Mouse (Mus musculus) midbrain, embryonic 15.5 days (tissue): ENCODE data around the gene Zfp949. TPM values are rescaled to one million over a fixed set of nuclear protein-coding genes. Genes with fewer than 3 reads are reported as not detected.

Experiments used
- ATAC-seq: fragments of 200-750 bp; cut with Nextera tagmentation; replicated peaks from 2 replicates; pipeline ENCODE4 v1.8.0; 2017; ENCODE audit warnings: moderate TSS enrichment
- H3K27ac ChIP-seq: fragments of 300-500 bp; sonication (generic); 2 replicates; pipeline ENCODE4 v1.5.1; 2015; ENCODE audit warnings: mild to moderate bottlenecking, inconsistent platforms
- H3K27me3 ChIP-seq: fragments of 300-500 bp; sonication (generic); replicated peaks from 2 replicates; pipeline ENCODE4 v1.6.1; 2015; ENCODE audit warnings: inconsistent platforms
- H3K36me3 ChIP-seq: fragments of 300-500 bp; sonication (generic); replicated peaks from 2 replicates; pipeline ENCODE4 v1.6.1; 2015; ENCODE audit warnings: inconsistent platforms
- H3K4me1 ChIP-seq: fragments of 300-500 bp; sonication (generic); 2 replicates; pipeline ENCODE4 v1.6.1; 2015; ENCODE audit warnings: inconsistent platforms
- H3K4me2 ChIP-seq: fragments of 300-500 bp; sonication (generic); 2 replicates; pipeline ENCODE4 v1.6.1; 2015; ENCODE audit warnings: inconsistent platforms, mild to moderate bottlenecking, moderate library complexity
- H3K4me3 ChIP-seq: fragments of 300-500 bp; sonication (generic); 2 replicates; pipeline ENCODE4 v1.5.1; 2015; ENCODE audit warnings: mild to moderate bottlenecking, inconsistent platforms
- H3K9ac ChIP-seq: fragments of 300-500 bp; sonication (generic); 2 replicates; pipeline ENCODE4 v1.6.1; 2015; ENCODE audit warnings: mild to moderate bottlenecking, inconsistent platforms
- H3K9me3 ChIP-seq: fragments of 300-500 bp; sonication (generic); 2 replicates; pipeline ENCODE4 v1.6.1; 2016; ENCODE audit warnings: inconsistent platforms
- WGBS: fragments of 180-500 bp; shearing (Covaris S2); methylation state at CpG from one replicate; pipeline ENCODE4 v1.1.7; 2015; ENCODE audit warnings: mixed read lengths; 5-methylcytosine and 5-hydroxymethylcytosine counted together
- polyA plus RNA-seq: library from polyadenylated mRNA; unstranded; fragments of >200 nt; fragmentation: Nextera tagmentation; extraction: Ambion mirVana; gene quantifications from 2 replicates; pipeline ENCODE4 v1.2.1, GENCODE M21; 2015

Zfp949 gene
- polyA plus RNA-seq, 1 experiment from 2014 or later = 22.2 TPM

DNA sequence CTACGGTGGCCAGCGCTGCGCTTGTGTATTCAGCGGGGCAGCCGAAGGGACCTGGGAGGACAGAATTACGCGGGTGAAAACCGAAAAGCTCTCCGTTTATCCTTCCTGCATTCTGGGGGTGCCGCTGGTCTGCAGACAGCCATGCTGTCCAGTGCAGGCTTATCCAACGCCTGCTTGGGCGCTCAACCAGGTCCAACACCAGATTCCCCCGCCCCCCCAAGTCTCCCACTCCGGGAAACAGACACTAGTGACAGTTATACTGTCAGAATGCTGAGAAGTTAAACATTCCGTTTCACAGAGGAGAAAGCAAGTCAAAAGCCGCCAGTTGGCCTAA, 24.5 kb upstream of the Zfp949 start:
- H3K4me3 ChIP-seq = peak overlapping the region; percentile 60
- peaks cover 27% of the 10 kb centered on the region for H3K4me1 ChIP-seq
- H3K4me2 ChIP-seq = peak overlapping the region; percentile 89
- 0 out of 2 replicates have a peak, but pooled peaks cover 7% of the 10 kb centered on the region for H3K36me3 ChIP-seq
- no peaks in the 10 kb centered on the region for H3K27me3 ChIP-seq
- ATAC-seq = no peak; the same call in 1 of the 2 replicates
- H3K9me3 ChIP-seq = no peaks in the 10 kb centered on the region
- H3K9ac ChIP-seq = peak overlapping the region; percentile 43
- under 1% methylated on average over 16 of the region's 16 CpGs for WGBS
- H3K27ac ChIP-seq = peak overlapping the region; percentile 90

DNA sequence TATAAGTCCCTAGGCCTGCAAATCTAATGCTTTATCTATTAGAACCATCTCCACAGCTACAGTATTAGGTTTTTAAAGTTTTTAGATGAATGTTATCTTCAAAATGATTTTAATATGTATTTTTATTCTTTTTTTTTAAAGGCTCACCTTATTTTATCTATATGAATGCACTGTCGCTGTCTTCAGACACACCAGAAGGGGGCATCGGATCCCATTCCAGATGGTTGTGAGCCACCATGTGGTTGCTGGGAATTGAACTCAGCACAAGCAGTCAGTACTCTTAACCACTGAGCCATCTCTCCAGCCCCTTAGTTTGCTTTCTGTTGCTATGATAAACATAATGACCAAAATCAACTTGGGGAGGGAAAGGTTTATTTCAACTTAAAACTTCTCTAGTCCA, 23.5 kb upstream of the Zfp949 start:
- no peak overlapping the region for H3K27ac ChIP-seq
- H3K4me2 ChIP-seq = no peak overlapping the region
- ATAC-seq = no peak
- no peaks in the 10 kb centered on the region for H3K9me3 ChIP-seq
- H3K9ac ChIP-seq = no peak overlapping the region
- no peak overlapping the region for H3K4me3 ChIP-seq
- no peaks in the 10 kb centered on the region for H3K27me3 ChIP-seq
- peaks cover 21% of the 10 kb centered on the region for H3K4me1 ChIP-seq
- 94% methylated on average over 2 of the region's 2 CpGs for WGBS
- 0 out of 2 replicates have a peak, but pooled peaks cover 7% of the 10 kb centered on the region for H3K36me3 ChIP-seq

DNA sequence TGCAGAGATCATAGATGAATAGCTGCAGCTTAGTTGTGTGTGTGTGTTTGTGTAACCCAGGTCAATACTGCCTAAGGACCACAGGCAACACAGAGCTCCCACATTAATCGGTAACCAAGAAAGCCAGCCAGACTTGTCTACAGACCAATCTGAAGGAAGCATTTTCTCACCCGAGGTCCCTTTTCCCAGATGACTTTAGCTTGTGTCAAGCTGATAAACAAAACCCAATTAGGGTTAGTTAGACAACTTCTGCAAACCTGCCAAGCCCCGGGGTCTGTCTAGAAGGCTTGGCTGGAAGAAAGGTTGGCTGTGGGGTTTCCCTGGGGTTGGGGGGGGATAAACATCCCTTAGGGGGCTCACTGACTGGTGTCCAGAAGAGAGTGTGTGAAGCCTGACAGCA, 23.0 kb upstream of the Zfp949 start:
- no peak overlapping the region for H3K4me2 ChIP-seq
- H3K27ac ChIP-seq = no peak overlapping the region
- H3K4me3 ChIP-seq = no peak overlapping the region
- H3K9me3 ChIP-seq = no peaks in the 10 kb centered on the region
- no peak for ATAC-seq
- H3K4me1 ChIP-seq = peaks cover 18% of the 10 kb centered on the region
- H3K9ac ChIP-seq = no peak overlapping the region
- 81% methylated on average over 3 of the region's 3 CpGs for WGBS
- no peaks in the 10 kb centered on the region for H3K27me3 ChIP-seq
- H3K36me3 ChIP-seq = 0 out of 2 replicates have a peak, but pooled peaks cover 7% of the 10 kb centered on the region

DNA sequence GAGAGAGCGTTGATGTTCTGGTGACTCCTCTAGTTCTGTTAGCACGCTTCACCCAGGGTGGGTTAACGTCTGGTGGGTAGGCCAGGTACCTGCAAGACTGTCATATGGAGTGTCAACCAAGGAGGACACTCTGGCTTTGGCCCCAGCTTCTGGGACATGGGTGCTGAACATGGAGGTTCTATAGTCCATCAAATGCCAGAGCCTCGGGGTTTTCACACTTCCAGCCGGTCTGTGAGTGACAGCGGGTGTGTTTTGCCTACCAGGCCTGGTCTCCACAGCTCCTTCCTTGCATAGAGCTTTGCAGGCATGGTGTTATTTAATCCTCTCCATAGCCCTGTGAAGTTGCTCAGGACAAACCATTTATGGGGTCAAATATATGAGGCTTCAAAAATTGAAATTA, 22.5 kb upstream of the Zfp949 start:
- H3K9ac ChIP-seq = no peak overlapping the region
- ATAC-seq = no peak
- H3K4me2 ChIP-seq = no peak overlapping the region
- WGBS = 87% methylated on average over 6 of the region's 6 CpGs
- no peaks in the 10 kb centered on the region for H3K9me3 ChIP-seq
- H3K4me1 ChIP-seq = peaks cover 12% of the 10 kb centered on the region
- no peak overlapping the region for H3K27ac ChIP-seq
- H3K27me3 ChIP-seq = no peaks in the 10 kb centered on the region
- 0 out of 2 replicates have a peak, but pooled peaks cover 5% of the 10 kb centered on the region for H3K36me3 ChIP-seq
- H3K4me3 ChIP-seq = no peak overlapping the region

DNA sequence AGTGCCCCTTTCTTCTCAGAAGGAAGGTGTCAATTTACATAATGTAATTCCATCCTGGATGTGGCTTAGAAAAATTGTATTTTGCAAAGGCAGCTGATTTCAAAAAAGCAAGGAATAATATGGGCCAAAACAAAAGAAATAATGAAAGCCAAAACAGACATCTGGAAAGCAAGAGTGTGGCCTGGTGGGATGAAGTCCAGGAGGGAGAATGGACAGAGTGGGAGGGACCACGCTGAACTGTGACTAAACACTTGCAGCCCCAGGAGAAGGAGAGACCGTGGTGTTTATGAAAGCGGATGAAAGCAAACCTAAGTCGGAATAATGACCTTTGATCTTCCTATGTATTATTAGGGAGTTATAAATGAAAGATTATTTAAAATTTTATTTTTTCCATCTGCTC, 19.9 kb upstream of the Zfp949 start:
- Histone ChIP-seq H3K4me3 (no peak overlapping the region), H3K36me3 (no peaks in the 10 kb centered on the region), H3K4me2 (no peak overlapping the region), H3K9me3 (no peaks in the 10 kb centered on the region), H3K9ac (no peak overlapping the region), H3K27ac (no peak overlapping the region), H3K4me1 (peaks cover 3% of the 10 kb centered on the region; the same call in 1 of the 2 replicates), H3K27me3 (no peaks in the 10 kb centered on the region)
- WGBS = 86% methylated on average over 4 of the region's 4 CpGs
- no peak for ATAC-seq

DNA sequence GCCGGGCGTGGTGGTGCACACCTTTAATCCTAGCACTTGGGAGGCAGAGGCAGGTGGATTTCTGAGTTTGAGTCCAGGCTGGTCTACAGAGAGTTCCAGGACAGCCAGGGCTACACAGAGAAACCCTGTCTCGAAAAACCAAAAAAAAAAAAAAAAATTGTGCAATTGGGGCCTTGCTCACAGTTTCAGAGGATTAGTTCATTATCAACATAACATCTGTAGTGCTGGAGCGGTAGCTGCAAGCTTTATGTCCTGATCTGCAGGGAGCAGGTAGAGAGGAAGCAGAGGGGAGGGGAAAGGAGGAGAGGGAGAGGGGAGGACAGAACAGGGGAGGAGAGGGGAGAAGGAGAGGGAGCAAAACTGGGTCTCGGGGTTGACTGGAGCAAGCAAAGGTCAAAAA, 19.1 kb upstream of the Zfp949 start:
- ATAC-seq = no peak
- Histone ChIP-seq H3K27me3 (no peaks in the 10 kb centered on the region), H3K4me1 (no peaks in the 10 kb centered on the region), H3K9ac (no peak overlapping the region), H3K4me2 (no peak overlapping the region), H3K9me3 (no peaks in the 10 kb centered on the region), H3K36me3 (no peaks in the 10 kb centered on the region), H3K27ac (no peak overlapping the region), H3K4me3 (no peak overlapping the region)
- 78% methylated on average over 5 of the region's 5 CpGs for WGBS

DNA sequence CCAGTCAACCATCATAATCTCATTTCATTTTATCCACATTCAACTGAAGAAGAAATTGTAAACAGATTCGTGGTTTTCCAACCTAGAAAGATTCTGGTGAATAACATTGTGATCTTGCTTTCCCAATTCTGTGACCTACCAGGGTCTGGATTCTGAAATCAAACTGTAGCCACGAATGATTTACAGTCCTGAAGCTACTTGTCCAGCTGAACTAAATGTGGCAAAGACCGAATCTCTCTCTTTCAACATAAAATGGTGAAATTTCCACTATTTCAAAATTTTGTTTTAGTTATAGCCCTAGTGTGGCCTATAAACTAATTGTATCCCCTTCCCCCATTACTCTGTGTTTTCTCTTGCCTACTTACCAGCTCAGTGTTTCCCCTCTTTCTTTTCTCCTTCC, 18.2 kb upstream of the Zfp949 start:
- ATAC-seq = no peak
- 84% methylated on average over 3 of the region's 3 CpGs for WGBS
- Histone ChIP-seq H3K27ac (no peak overlapping the region), H3K4me2 (no peak overlapping the region), H3K27me3 (no peaks in the 10 kb centered on the region), H3K9ac (no peak overlapping the region), H3K9me3 (no peaks in the 10 kb centered on the region), H3K4me3 (no peak overlapping the region), H3K36me3 (no peaks in the 10 kb centered on the region), H3K4me1 (no peaks in the 10 kb centered on the region)

DNA sequence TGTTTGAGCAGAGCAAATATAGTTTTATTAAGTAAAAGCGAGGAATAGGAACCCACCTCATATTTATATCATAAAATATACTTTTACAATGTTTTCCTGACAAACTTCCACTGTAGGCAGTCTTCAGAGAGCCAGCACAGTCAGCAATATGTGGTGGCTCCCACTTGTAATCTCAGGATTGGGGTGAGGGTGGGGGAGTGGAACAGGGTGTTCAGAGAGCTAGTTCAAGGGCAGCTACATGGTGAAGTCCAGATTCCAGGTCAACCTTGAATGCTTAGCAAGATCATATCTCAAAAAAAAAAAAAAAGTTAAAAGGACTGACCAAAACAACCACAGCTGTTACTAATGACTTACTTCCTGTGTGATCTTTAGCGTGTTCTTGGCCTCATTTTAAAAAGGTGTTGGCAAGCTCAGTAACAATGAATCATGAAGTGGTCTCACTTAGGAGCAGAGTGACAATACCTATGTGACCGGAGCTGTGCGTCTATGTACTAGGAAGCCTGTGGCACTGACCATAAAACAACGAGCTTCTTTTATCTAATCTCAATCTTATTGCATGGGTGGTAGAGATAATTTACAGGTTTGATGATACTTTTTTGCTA, 17.7 kb upstream of the Zfp949 start:
- Histone ChIP-seq H3K27me3 (no peaks in the 10 kb centered on the region), H3K9ac (no peak overlapping the region), H3K9me3 (no peaks in the 10 kb centered on the region), H3K4me1 (no peaks in the 10 kb centered on the region), H3K27ac (no peak overlapping the region), H3K4me3 (no peak overlapping the region), H3K36me3 (no peaks in the 10 kb centered on the region), H3K4me2 (no peak overlapping the region)
- no peak for ATAC-seq
- 91% methylated on average over 5 of the region's 5 CpGs for WGBS

DNA sequence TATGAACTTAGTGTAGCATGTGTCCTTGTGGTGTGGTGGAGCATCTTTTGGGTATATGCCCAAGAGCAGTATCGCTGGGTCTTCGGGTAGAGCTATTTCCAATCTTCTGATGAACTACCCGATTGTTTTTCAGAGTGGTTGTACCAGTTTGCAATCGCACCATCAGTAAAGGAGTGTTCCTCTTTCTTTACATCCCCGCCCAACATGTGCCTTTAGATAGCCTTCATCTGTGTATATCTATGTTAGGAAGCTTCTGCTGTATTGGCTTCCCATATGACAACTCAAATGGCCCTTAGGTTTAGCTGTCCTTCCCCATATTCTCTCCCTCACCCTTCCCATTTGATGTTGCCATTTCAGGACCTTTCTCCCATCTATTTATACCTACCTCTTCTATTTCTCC, 13.7 kb upstream of the Zfp949 start:
- no peak overlapping the region for H3K27ac ChIP-seq
- H3K4me2 ChIP-seq = no peak overlapping the region
- no peaks in the 10 kb centered on the region for H3K9me3 ChIP-seq
- no peak overlapping the region for H3K9ac ChIP-seq
- no peaks in the 10 kb centered on the region for H3K27me3 ChIP-seq
- no peaks in the 10 kb centered on the region for H3K36me3 ChIP-seq
- 93% methylated on average over 5 of the region's 5 CpGs for WGBS
- H3K4me1 ChIP-seq = no peaks in the 10 kb centered on the region
- ATAC-seq = no peak
- no peak overlapping the region for H3K4me3 ChIP-seq

DNA sequence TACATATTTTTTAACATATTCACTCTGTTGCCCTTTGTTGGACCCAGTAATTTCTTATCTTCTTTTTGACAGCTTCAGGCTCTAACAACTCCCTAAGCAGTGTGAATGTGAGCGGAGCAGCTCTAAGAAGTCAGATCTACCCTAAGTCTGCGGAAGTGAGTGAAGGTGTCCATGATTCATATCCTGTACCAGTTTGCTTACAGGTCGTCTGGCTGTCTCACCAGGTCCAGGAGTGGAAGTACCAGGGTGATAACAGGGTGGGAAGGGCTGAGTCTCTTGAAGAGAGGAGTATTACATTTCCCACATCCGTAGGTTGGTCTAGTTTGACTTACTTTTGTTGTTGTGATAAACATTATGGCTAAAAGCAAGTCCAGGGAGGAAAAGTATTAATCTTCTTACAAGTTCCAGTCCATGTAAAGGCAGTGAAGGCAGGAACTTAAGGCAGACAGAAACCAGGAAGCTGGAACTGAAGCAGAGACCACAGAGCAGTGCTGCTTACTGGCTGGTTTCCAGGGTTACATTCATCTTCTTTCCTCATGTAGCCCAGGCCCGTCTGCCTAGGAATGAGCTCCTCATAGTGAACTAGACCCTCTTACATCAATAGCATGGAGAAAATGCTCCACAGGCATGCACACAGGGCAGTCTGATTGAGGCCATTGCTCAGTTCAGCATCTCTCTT, 8.1 kb upstream of the Zfp949 start:
- no peak overlapping the region for H3K9ac ChIP-seq
- WGBS = 71% methylated on average over 5 of the region's 5 CpGs
- no peaks in the 10 kb centered on the region for H3K27me3 ChIP-seq
- ATAC-seq = no peak
- no peaks in the 10 kb centered on the region for H3K4me1 ChIP-seq
- H3K9me3 ChIP-seq = no peaks in the 10 kb centered on the region
- H3K27ac ChIP-seq = no peak overlapping the region
- no peaks in the 10 kb centered on the region for H3K36me3 ChIP-seq
- H3K4me3 ChIP-seq = no peak overlapping the region
- H3K4me2 ChIP-seq = no peak overlapping the region

DNA sequence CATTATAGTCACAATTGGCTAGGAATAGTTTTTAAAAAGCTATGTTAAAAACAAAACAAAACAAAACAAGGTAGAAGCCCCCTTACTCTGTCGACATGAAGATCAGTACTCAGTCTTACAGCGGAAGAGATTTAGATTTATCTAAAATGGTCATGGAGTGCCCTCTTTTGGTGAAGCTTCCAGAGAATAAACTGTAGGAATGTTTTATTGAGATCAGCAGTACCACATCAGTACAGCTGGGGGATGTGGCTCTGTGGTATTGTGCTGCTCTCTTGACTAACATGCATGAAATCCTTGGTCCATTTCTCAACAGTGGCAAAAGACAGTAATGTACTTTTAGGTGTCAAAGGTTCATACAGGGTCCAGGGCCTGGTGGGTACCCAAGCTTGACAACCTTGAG, 5.0 kb upstream of the Zfp949 start:
- Histone ChIP-seq H3K4me2 (no peak overlapping the region), H3K9ac (no peak overlapping the region), H3K9me3 (no peaks in the 10 kb centered on the region), H3K36me3 (no peaks in the 10 kb centered on the region), H3K27me3 (no peaks in the 10 kb centered on the region), H3K4me1 (peaks cover 6% of the 10 kb centered on the region), H3K4me3 (no peak overlapping the region), H3K27ac (no peak overlapping the region)
- ATAC-seq = 0 out of 2 replicates have a peak, but pooled peaks have one; percentile 13
- WGBS = 30% methylated on average over 2 of the region's 2 CpGs

DNA sequence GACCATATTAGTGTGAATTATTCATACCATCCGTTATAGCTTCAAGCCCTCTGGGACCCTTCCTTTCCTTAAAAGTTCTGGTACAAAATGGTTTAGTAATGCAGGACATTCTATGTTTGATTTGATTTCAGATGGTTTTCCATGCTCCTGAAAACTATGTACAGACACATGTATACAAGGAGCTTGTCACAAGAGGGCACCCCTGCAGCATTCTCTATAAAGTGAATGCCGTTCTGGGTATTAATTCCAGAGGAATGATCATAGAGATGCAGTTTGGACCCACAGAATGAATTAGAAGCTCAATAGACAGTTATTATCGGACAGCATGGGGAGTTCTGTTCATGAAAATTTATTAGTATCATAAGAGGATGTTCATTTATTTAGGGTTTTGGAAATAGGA, 2.3 kb upstream of the Zfp949 start:
- H3K27me3 ChIP-seq = no peaks in the 10 kb centered on the region
- H3K9me3 ChIP-seq = no peaks in the 10 kb centered on the region
- H3K9ac ChIP-seq = no peak overlapping the region
- H3K4me1 ChIP-seq = peaks cover 22% of the 10 kb centered on the region
- WGBS = 25% methylated on average over 3 of the region's 3 CpGs
- no peak for ATAC-seq
- no peak overlapping the region for H3K27ac ChIP-seq
- H3K4me3 ChIP-seq = no peak overlapping the region
- H3K4me2 ChIP-seq = no peak overlapping the region
- H3K36me3 ChIP-seq = no peaks in the 10 kb centered on the region

DNA sequence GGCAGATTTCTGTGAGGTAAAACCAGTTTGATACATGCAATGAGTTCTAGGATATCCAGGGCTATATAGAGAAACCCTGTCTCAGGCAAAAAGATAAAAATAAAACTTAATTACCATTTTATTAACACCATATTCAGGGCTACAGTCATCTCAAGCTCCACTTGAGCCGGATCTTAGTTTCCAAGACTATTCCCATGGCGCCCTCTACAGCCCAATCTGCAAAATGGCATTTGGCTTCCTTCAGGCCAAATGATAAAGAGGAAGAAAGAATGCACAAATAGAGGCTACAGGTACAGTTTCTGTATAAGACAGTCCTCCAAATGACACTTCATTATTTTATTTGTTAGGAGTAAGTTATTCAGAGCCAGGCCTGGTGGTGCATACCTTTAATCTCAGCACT, 1.7 kb upstream of the Zfp949 start:
- no peak overlapping the region for H3K4me3 ChIP-seq
- H3K9me3 ChIP-seq = no peaks in the 10 kb centered on the region
- WGBS = 7% methylated on average over 2 of the region's 2 CpGs
- no peak overlapping the region for H3K4me2 ChIP-seq
- no peak for ATAC-seq
- no peak overlapping the region for H3K27ac ChIP-seq
- no peak overlapping the region for H3K9ac ChIP-seq
- H3K36me3 ChIP-seq = no peaks in the 10 kb centered on the region
- no peaks in the 10 kb centered on the region for H3K27me3 ChIP-seq
- H3K4me1 ChIP-seq = peaks cover 27% of the 10 kb centered on the region
